Mouse (Mus musculus) embryonic facial prominence, embryonic 12.5 days (tissue): ENCODE results near the gene Rsph9. TPM values are rescaled to one million over a fixed set of nuclear protein-coding genes. Genes with fewer than 3 reads are reported as not detected.

Experiments used
- ATAC-seq: fragments of 200-750 bp; cut with Nextera tagmentation; 2 replicates; pipeline ENCODE4 v1.8.0; 2017; ENCODE audit not compliant: insufficient number of reproducible peaks, insufficient read depth, low FRiP score, low TSS enrichment
- H3K27ac ChIP-seq: fragments of 300-500 bp; sonication (generic); 2 replicates; pipeline ENCODE4 v1.5.1; 2016; ENCODE audit warnings: mild to moderate bottlenecking
- H3K27me3 ChIP-seq: fragments of 300-500 bp; sonication (generic); 2 replicates; pipeline ENCODE4 v1.6.1; 2016; ENCODE audit warnings: mild to moderate bottlenecking, moderate library complexity
- H3K36me3 ChIP-seq: fragments of 300-500 bp; sonication (generic); 2 replicates; pipeline ENCODE4 v1.6.1; 2016; ENCODE audit warnings: mild to moderate bottlenecking
- H3K4me1 ChIP-seq: fragments of 300-500 bp; sonication (generic); 2 replicates; pipeline ENCODE4 v1.6.1; 2016
- H3K4me2 ChIP-seq: fragments of 300-500 bp; sonication (generic); replicated peaks from 2 replicates; pipeline ENCODE4 v1.6.1; 2016; ENCODE audit warnings: mild to moderate bottlenecking, moderate library complexity
- H3K4me3 ChIP-seq: fragments of 300-500 bp; sonication (generic); 2 replicates; pipeline ENCODE4 v1.5.1; 2016; ENCODE audit warnings: mild to moderate bottlenecking
- H3K9ac ChIP-seq: fragments of 300-500 bp; sonication (generic); 2 replicates; pipeline ENCODE4 v1.6.1; 2016; ENCODE audit warnings: mild to moderate bottlenecking, moderate library complexity
- H3K9me3 ChIP-seq: fragments of 300-500 bp; sonication (generic); 2 replicates; pipeline ENCODE4 v1.6.1; 2016; ENCODE audit warnings: mild to moderate bottlenecking, moderate library complexity
- WGBS: fragments of 180-500 bp; shearing (Covaris S2); methylation state at CpG from one replicate; pipeline ENCODE4 v1.1.7; 2016; 5-methylcytosine and 5-hydroxymethylcytosine counted together
- polyA plus RNA-seq: library from polyadenylated mRNA; unstranded; fragments of >200 nt; fragmentation: Nextera tagmentation; extraction: Ambion mirVana; gene quantifications from 2 replicates; pipeline ENCODE4 v1.2.1, GENCODE M21; 2016

Rsph9 gene
- polyA plus RNA-seq, 1 experiment from 2014 or later = 11.7 TPM

GRCm38 (mm10) chr17:46074398-46075115 lies 69.5 kb downstream of the Rsph9 start:
- Histone ChIP-seq H3K4me2 (peak overlapping the region; percentile 45), H3K4me3 (peak overlapping the region; percentile 15), H3K36me3 (no peaks in the 10 kb centered on the region), H3K27me3 (no peaks in the 10 kb centered on the region), H3K4me1 (peaks cover 29% of the 10 kb centered on the region), H3K9ac (no peak overlapping the region), H3K27ac (peak overlapping the region; percentile 73), H3K9me3 (no peaks in the 10 kb centered on the region)
- no peak for ATAC-seq
- 51% methylated on average over 7 of the region's 7 CpGs for WGBS

GRCm38 (mm10) chr17:46073730-46074301 lies 70.2 kb downstream of the Rsph9 start:
- Histone ChIP-seq H3K9me3 (no peaks in the 10 kb centered on the region), H3K4me2 (peak overlapping the region; percentile 45), H3K4me1 (peaks cover 30% of the 10 kb centered on the region), H3K9ac (no peak overlapping the region), H3K27me3 (no peaks in the 10 kb centered on the region), H3K36me3 (no peaks in the 10 kb centered on the region), H3K4me3 (peak overlapping the region; percentile 15), H3K27ac (peak overlapping the region; percentile 73)
- peak; percentile 88 for ATAC-seq
- 19% methylated on average over 23 of the region's 23 CpGs for WGBS

Other genes starting within 250 kb of the Rsph9 start
- gene Vegfa, start 111.8 kb downstream of the Rsph9 start, polyA plus RNA-seq = 5.2 and 6.7 TPM in 2 replicates
- 136 and 138 TPM in 2 replicates for gene Mrps18a, start 33.2 kb downstream of the Rsph9 start, polyA plus RNA-seq
- gene Mad2l1bp, start 9.3 kb upstream of the Rsph9 start, polyA plus RNA-seq = 33.0 and 33.7 TPM in 2 replicates
- gene Gtpbp2, start 16.8 kb upstream of the Rsph9 start, polyA plus RNA-seq = 48.8 and 50.2 TPM in 2 replicates
- gene Polh, start 58.4 kb upstream of the Rsph9 start, polyA plus RNA-seq = 16.3 and 16.6 TPM in 2 replicates
- gene Xpo5, start 58.6 kb upstream of the Rsph9 start, polyA plus RNA-seq = 56.3 and 57.3 TPM in 2 replicates
- 100 and 102 TPM in 2 replicates for gene Polr1c, start 103.8 kb upstream of the Rsph9 start, polyA plus RNA-seq
- 82.5 and 86.2 TPM in 2 replicates for gene Yipf3, start 103.9 kb upstream of the Rsph9 start, polyA plus RNA-seq
- 1.2 and 1.4 TPM in 2 replicates for gene Lrrc73, start 109.3 kb upstream of the Rsph9 start, polyA plus RNA-seq
- gene Tjap1, start 138.8 kb upstream of the Rsph9 start, polyA plus RNA-seq = 64.0 and 66.4 TPM in 2 replicates
- gene Dlk2, start 153.2 kb upstream of the Rsph9 start, polyA plus RNA-seq = 4.5 and 5.5 TPM in 2 replicates
- 7.6 and 8.3 TPM in 2 replicates for gene Abcc10, start 184.1 kb upstream of the Rsph9 start, polyA plus RNA-seq
- 16.9 and 18.2 TPM in 2 replicates for gene Zfp318, start 239.5 kb upstream of the Rsph9 start, polyA plus RNA-seq